Mouse (Mus musculus) midbrain, embryonic 11.5 days (tissue): ENCODE measurements around the gene Tmem41b. TPM values are rescaled to one million over a fixed set of nuclear protein-coding genes. Genes with fewer than 3 reads are reported as not detected.
A peak's percentile ranks its signal among the peaks of the same experiment; 100 is the strongest.

ENCODE experiments used
- ATAC-seq: fragments of 200-750 bp; cut with Nextera tagmentation; 2 replicates; pipeline ENCODE4 v1.8.0; 2017; ENCODE audit warnings: moderate TSS enrichment, moderate library complexity; ENCODE audit not compliant: low FRiP score
- DNase-seq: peaks from one replicate; pipeline ENCODE4 v3.0.0; 2015; ENCODE audit warnings: low spot score; ENCODE audit errors: missing footprints
- H3K27ac ChIP-seq: fragments of 300-500 bp; sonication (generic); 2 replicates; pipeline ENCODE4 v1.5.1; 2014; ENCODE audit warnings: low read depth, low read length
- H3K27me3 ChIP-seq: fragments of 300-500 bp; sonication (generic); 2 replicates; pipeline ENCODE4 v1.6.1; 2014; ENCODE audit warnings: mild to moderate bottlenecking, low read length, moderate library complexity, mixed read lengths; ENCODE audit not compliant: control insufficient read depth, insufficient read depth
- H3K36me3 ChIP-seq: fragments of 300-500 bp; sonication (generic); 2 replicates; pipeline ENCODE4 v1.6.1; 2014; ENCODE audit warnings: mild to moderate bottlenecking, low read length, moderate library complexity, mixed read lengths; ENCODE audit not compliant: control insufficient read depth, insufficient read depth
- H3K4me1 ChIP-seq: fragments of 300-500 bp; sonication (generic); 2 replicates; pipeline ENCODE4 v1.6.1; 2014; ENCODE audit warnings: low read length; ENCODE audit not compliant: control insufficient read depth, insufficient read depth
- H3K4me2 ChIP-seq: fragments of 300-500 bp; sonication (generic); 2 replicates; pipeline ENCODE4 v1.6.1; 2014; ENCODE audit warnings: mild to moderate bottlenecking, moderate library complexity
- H3K4me3 ChIP-seq: fragments of 300-500 bp; sonication (generic); 2 replicates; pipeline ENCODE4 v1.5.1; 2014; ENCODE audit warnings: low read depth, low read length
- H3K9ac ChIP-seq: fragments of 300-500 bp; sonication (generic); 2 replicates; pipeline ENCODE4 v1.6.1; 2014; ENCODE audit warnings: low read length
- H3K9me3 ChIP-seq: fragments of 300-500 bp; sonication (generic); 2 replicates; pipeline ENCODE4 v1.6.1; 2016; ENCODE audit warnings: low read length; ENCODE audit not compliant: control insufficient read depth
- WGBS: fragments of 180-500 bp; shearing (Covaris S2); extraction: QIAGEN DNeasy Blood & Tissue Kit; methylation state at CpG from one replicate; pipeline ENCODE4 v1.1.7; 2014; 5-methylcytosine and 5-hydroxymethylcytosine counted together
- polyA plus RNA-seq: library from polyadenylated mRNA; unstranded; fragments of >200 nt; fragmentation: Nextera tagmentation; extraction: Ambion mirVana; gene quantifications from 2 replicates; pipeline ENCODE4 v1.2.1, GENCODE M21; 2014

Tmem41b gene
- polyA plus RNA-seq, 1 experiment from 2014 or later, result 85.6 TPM

- H3K27me3 ChIP-seq, result no peaks in the 10 kb centered on the region
- DNase-seq, result no peak
- ATAC-seq, result no peak
- no peak overlapping the region for H3K4me3 ChIP-seq
- 93% methylated on average over 6 of the region's 6 CpGs for WGBS
- no peaks in the 10 kb centered on the region for H3K36me3 ChIP-seq
- no peak overlapping the region for H3K27ac ChIP-seq
- H3K4me2 ChIP-seq, result no peak overlapping the region
- H3K9ac ChIP-seq, result no peak overlapping the region
- H3K9me3 ChIP-seq, result no peaks in the 10 kb centered on the region
- no peaks in the 10 kb centered on the region for H3K4me1 ChIP-seq
These were observed 22.4 kb upstream of the Tmem41b start for GRCm38 (mm10) chr7:110009084-110009483.

- Histone ChIP-seq H3K36me3 (no peaks in the 10 kb centered on the region), H3K9ac (no peak overlapping the region), H3K4me1 (no peaks in the 10 kb centered on the region), H3K9me3 (no peaks in the 10 kb centered on the region), H3K4me2 (no peak overlapping the region), H3K27me3 (no peaks in the 10 kb centered on the region), H3K4me3 (no peak overlapping the region), H3K27ac (no peak overlapping the region)
- no peak for ATAC-seq
- no peak for DNase-seq
- 93% methylated on average over 1 of the region's 1 CpGs for WGBS
These were observed 21.8 kb upstream of the Tmem41b start for GRCm38 (mm10) chr7:110008513-110008912.

DNA sequence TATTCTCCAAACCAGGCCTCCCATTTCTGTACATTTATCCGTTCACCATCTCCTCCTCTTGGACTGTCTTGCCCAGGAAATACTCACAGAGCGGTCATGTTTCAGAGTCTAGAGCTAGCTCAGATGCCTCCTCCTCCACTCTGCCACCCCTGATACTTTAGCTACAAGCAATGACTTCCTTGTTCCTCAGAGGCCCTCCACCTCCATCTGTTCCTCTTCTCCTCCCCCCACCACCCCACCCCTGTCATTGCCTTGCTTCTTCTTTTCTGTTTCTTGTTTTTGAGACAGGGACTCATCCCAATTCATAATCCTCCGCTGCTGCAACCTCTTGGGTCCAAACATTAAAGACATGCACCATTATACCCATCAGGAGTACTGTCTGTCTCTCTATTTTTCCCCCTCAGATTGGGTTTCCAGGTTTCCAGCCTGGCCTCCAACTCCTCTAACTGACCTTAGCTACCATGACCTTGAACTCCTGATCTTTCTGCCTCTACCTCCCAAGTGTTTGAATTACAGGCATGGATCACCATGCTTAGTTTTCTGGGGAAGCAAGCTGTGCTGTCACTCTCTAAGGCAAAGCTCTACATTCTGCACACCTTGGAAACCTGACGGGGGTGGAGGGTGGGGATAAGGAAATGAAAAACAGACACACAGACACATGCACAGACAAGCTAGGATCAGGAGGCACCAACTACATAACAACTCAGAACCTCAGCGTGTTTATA lies 19.9 kb upstream of the Tmem41b start:
- Histone ChIP-seq H3K4me1 (peaks cover 3% of the 10 kb centered on the region; the same call in 1 of the 2 replicates), H3K4me2 (no peak overlapping the region), H3K36me3 (no peaks in the 10 kb centered on the region), H3K9ac (no peak overlapping the region), H3K27me3 (no peaks in the 10 kb centered on the region), H3K9me3 (no peaks in the 10 kb centered on the region), H3K27ac (no peak overlapping the region), H3K4me3 (no peak overlapping the region)
- no peak for ATAC-seq
- WGBS, result 72% methylated on average over 5 of the region's 5 CpGs
- DNase-seq, result no peak

DNA sequence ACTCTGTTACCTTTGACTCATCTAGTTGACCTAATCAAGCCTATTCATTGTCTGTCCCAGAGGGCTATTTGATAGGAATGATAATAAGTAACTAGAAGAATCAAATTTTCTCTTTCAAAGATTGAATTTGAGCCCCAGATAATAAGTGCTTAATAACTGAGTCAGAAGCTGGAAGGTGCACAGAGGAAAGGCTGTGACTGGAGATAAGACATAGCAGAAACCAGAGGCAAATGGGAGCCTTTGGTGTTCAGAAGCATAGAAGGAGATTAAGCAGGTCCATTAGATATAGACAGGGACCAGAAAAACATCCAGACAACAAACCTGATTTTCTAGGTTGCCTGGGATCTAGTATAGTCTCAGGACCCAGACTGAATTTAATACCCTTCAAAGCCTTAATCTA lies 19.2 kb upstream of the Tmem41b start:
- H3K27ac ChIP-seq, result no peak overlapping the region
- peaks cover 3% of the 10 kb centered on the region; the same call in 1 of the 2 replicates for H3K4me1 ChIP-seq
- H3K4me2 ChIP-seq, result no peak overlapping the region
- H3K9ac ChIP-seq, result no peak overlapping the region
- H3K9me3 ChIP-seq, result no peaks in the 10 kb centered on the region
- no peaks in the 10 kb centered on the region for H3K36me3 ChIP-seq
- no peak for ATAC-seq
- no peak overlapping the region for H3K4me3 ChIP-seq
- H3K27me3 ChIP-seq, result no peaks in the 10 kb centered on the region
- DNase-seq, result no peak

- no peaks in the 10 kb centered on the region for H3K36me3 ChIP-seq
- H3K9me3 ChIP-seq, result no peaks in the 10 kb centered on the region
- H3K27ac ChIP-seq, result no peak overlapping the region
- ATAC-seq, result 0 out of 2 replicates have a peak, but pooled peaks have one; percentile 30
- H3K4me2 ChIP-seq, result peak overlapping the region; percentile 36
- H3K27me3 ChIP-seq, result no peaks in the 10 kb centered on the region
- DNase-seq, result no peak
- no peak overlapping the region for H3K4me3 ChIP-seq
- 18% methylated on average over 20 of the region's 20 CpGs for WGBS
- peak overlapping the region; percentile 46; the same call in 1 of the 2 replicates for H3K9ac ChIP-seq
- H3K4me1 ChIP-seq, result peaks cover 3% of the 10 kb centered on the region; the same call in 1 of the 2 replicates
These were observed 16.2 kb upstream of the Tmem41b start for GRCm38 (mm10) chr7:110002968-110003367.

DNA sequence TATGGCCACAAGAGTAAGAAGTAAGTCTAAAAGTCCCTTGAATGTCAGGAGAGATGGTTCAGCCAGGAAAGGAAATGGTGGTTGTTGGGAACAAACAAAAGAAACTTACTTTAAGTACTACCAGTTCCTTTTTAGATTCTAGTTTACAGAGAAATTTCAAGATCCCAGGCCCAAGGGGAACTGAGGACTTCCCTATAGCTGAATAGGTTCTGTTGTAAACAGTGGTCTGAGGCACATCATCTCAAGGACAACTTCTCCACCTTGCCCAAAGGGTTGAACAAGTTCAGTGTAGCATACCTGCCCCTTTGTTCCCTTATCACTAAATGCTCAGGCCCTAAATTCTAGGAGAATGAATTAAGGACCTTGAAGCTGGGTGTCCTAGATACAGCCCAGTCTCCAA lies 15.4 kb upstream of the Tmem41b start:
- ATAC-seq (no peak), DNase-seq (no peak)
- Histone ChIP-seq H3K4me2 (no peak overlapping the region), H3K9ac (no peak overlapping the region), H3K4me1 (peaks cover 3% of the 10 kb centered on the region; the same call in 1 of the 2 replicates), H3K27ac (no peak overlapping the region), H3K9me3 (no peaks in the 10 kb centered on the region), H3K36me3 (no peaks in the 10 kb centered on the region), H3K4me3 (no peak overlapping the region), H3K27me3 (no peaks in the 10 kb centered on the region)

DNA sequence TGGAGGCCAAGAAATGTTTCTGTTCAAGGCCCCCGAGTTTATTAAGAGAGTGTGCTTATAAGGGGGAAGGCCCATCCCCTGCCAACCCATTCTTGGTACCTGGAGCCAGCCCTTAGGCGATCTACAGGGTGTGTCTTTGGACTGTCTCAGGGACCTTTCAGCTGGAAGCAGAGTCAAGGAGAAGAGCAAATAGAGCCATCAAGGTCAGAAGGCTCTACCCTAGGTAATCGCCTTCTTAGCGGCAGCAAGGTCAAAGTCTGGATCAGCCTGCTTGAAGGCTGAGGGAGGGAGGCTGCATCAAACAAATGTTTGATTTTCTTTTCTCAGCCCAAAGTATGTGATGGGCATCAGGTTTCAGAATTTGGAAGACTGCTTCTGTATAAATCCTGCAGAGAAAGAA lies 11.7 kb upstream of the Tmem41b start:
- no peak overlapping the region for H3K4me3 ChIP-seq
- no peaks in the 10 kb centered on the region for H3K27me3 ChIP-seq
- H3K27ac ChIP-seq, result no peak overlapping the region
- H3K4me1 ChIP-seq, result peaks cover 5% of the 10 kb centered on the region; the same call in 1 of the 2 replicates
- H3K9ac ChIP-seq, result no peak overlapping the region
- no peaks in the 10 kb centered on the region for H3K9me3 ChIP-seq
- H3K4me2 ChIP-seq, result no peak overlapping the region
- 90% methylated on average over 4 of the region's 4 CpGs for WGBS
- no peaks in the 10 kb centered on the region for H3K36me3 ChIP-seq
- DNase-seq (no peak), ATAC-seq (no peak)

DNA sequence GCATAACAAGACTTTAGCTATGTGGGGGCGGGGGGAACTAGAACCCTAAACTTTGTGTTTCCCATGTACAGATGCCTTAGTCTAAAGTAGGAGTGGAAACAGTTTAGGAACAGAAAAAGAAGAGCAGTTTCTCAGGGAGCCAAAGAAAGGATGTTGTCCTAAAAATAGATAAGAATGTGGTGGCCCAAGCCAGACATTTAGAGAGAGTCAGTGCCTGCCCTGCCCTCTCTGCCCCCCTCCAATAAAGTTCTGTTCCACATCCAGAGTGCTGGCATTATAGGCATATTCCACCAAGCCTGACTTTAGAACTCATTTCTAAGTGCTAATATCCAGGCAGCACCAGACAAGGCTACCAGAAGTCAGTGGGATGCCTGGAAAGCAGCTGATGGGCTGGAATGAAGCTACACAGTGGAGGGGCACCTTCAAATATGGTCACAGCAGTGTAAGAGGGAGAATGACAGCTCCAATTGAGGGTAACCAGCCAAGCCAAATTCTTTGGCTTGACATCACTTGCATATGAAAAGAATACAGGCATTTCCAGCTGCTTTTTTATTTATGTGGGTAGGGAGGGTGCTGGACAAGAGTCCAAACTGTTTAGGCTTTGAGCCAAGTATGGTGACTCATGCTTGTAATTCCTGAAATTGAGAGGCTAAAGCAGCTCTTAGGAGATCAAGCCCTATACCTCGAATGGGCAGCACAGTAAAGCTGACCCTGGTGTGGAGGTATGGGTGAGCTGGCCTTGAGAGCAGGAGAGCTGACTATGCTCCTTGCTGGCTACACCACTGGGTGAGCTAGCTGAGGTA lies 6.6 kb upstream of the Tmem41b start:
- no peaks in the 10 kb centered on the region for H3K9me3 ChIP-seq
- ATAC-seq, result no peak
- no peaks in the 10 kb centered on the region for H3K27me3 ChIP-seq
- WGBS, result 75% methylated on average over 2 of the region's 2 CpGs
- no peak overlapping the region for H3K4me2 ChIP-seq
- no peaks in the 10 kb centered on the region for H3K36me3 ChIP-seq
- no peak for DNase-seq
- H3K9ac ChIP-seq, result no peak overlapping the region
- no peak overlapping the region for H3K4me3 ChIP-seq
- no peak overlapping the region for H3K27ac ChIP-seq
- H3K4me1 ChIP-seq, result 0 out of 2 replicates have a peak, but pooled peaks cover 3% of the 10 kb centered on the region

DNA sequence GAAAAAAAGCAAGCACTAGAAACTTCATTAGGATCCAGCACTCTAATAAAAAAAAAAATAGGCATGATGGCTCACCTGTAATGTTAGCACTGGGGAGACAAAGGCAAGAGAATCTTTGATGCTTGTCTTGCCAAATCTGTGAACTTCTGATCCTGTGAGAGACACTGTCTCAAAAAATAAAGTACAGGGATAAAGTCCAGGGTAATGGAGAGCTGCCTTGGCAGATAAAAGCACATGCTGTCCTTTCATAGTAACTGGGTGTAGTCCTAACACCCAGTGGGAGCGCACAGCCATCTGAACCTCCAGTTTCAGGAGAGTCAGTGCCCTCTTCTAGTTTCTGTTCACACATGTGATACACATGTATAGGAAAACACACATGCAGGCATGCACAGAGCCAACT lies 4.6 kb upstream of the Tmem41b start:
- 0 out of 2 replicates have a peak, but pooled peaks cover 3% of the 10 kb centered on the region for H3K4me1 ChIP-seq
- WGBS, result 100% methylated on average over 1 of the region's 1 CpGs
- no peak overlapping the region for H3K4me3 ChIP-seq
- DNase-seq (no peak), ATAC-seq (no peak)
- H3K9ac ChIP-seq, result no peak overlapping the region
- no peak overlapping the region for H3K27ac ChIP-seq
- no peaks in the 10 kb centered on the region for H3K9me3 ChIP-seq
- no peaks in the 10 kb centered on the region for H3K27me3 ChIP-seq
- H3K36me3 ChIP-seq, result no peaks in the 10 kb centered on the region
- H3K4me2 ChIP-seq, result no peak overlapping the region
